Mouse (Mus musculus) embryonic facial prominence, embryonic 12.5 days (tissue): Measurements from ENCODE around the gene Nav2. TPM values are rescaled to one million over a fixed set of nuclear protein-coding genes. Genes with fewer than 3 reads are reported as not detected.

Source experiments
- ATAC-seq: fragments of 200-750 bp; cut with Nextera tagmentation; 2 replicates; pipeline ENCODE4 v1.8.0; 2017; ENCODE audit not compliant: insufficient number of reproducible peaks, insufficient read depth, low FRiP score, low TSS enrichment
- H3K27ac ChIP-seq: fragments of 300-500 bp; sonication (generic); 2 replicates; pipeline ENCODE4 v1.5.1; 2016; ENCODE audit warnings: mild to moderate bottlenecking
- H3K27me3 ChIP-seq: fragments of 300-500 bp; sonication (generic); 2 replicates; pipeline ENCODE4 v1.6.1; 2016; ENCODE audit warnings: mild to moderate bottlenecking, moderate library complexity
- H3K36me3 ChIP-seq: fragments of 300-500 bp; sonication (generic); 2 replicates; pipeline ENCODE4 v1.6.1; 2016; ENCODE audit warnings: mild to moderate bottlenecking
- H3K4me1 ChIP-seq: fragments of 300-500 bp; sonication (generic); 2 replicates; pipeline ENCODE4 v1.6.1; 2016
- H3K4me2 ChIP-seq: fragments of 300-500 bp; sonication (generic); replicated peaks from 2 replicates; pipeline ENCODE4 v1.6.1; 2016; ENCODE audit warnings: mild to moderate bottlenecking, moderate library complexity
- H3K4me3 ChIP-seq: fragments of 300-500 bp; sonication (generic); 2 replicates; pipeline ENCODE4 v1.5.1; 2016; ENCODE audit warnings: mild to moderate bottlenecking
- H3K9ac ChIP-seq: fragments of 300-500 bp; sonication (generic); 2 replicates; pipeline ENCODE4 v1.6.1; 2016; ENCODE audit warnings: mild to moderate bottlenecking, moderate library complexity
- H3K9me3 ChIP-seq: fragments of 300-500 bp; sonication (generic); 2 replicates; pipeline ENCODE4 v1.6.1; 2016; ENCODE audit warnings: mild to moderate bottlenecking, moderate library complexity
- WGBS: fragments of 180-500 bp; shearing (Covaris S2); methylation state at CpG from one replicate; pipeline ENCODE4 v1.1.7; 2016; 5-methylcytosine and 5-hydroxymethylcytosine counted together
- polyA plus RNA-seq: library from polyadenylated mRNA; unstranded; fragments of >200 nt; fragmentation: Nextera tagmentation; extraction: Ambion mirVana; gene quantifications from 2 replicates; pipeline ENCODE4 v1.2.1, GENCODE M21; 2016

Gene Nav2
- polyA plus RNA-seq, 1 experiment from 2014 or later: 14.2 TPM

DNA sequence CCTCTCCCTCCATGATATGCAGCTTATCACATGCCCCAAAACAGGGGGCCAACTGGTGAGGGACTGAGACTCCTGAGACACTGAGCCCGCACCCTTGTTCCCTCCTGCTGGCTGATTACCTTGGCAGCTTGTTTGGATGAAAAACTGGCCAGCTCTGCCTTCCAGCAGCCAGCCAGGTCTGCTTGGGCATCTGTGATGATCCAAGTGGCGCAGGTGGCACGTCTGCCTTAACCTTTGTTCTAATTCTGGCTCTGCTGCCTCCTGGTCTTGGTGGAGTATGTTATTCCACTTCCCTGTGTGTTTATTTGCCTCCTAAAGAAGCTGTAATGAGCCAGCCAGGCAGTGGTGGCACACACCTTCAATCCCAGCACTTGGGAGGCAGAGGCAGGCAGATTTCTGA, 296.3 kb downstream of the Nav2 start:
- H3K9me3 ChIP-seq: no peaks in the 10 kb centered on the region
- H3K4me2 ChIP-seq: no peak overlapping the region
- WGBS: 83% methylated on average over 3 of the region's 3 CpGs
- no peak overlapping the region for H3K27ac ChIP-seq
- H3K36me3 ChIP-seq: no peaks in the 10 kb centered on the region
- no peak overlapping the region for H3K9ac ChIP-seq
- no peak for ATAC-seq
- H3K27me3 ChIP-seq: no peaks in the 10 kb centered on the region
- no peak overlapping the region for H3K4me3 ChIP-seq
- no peaks in the 10 kb centered on the region for H3K4me1 ChIP-seq

- no peaks in the 10 kb centered on the region for H3K4me1 ChIP-seq
- no peaks in the 10 kb centered on the region for H3K36me3 ChIP-seq
- ATAC-seq: no peak
- no peak overlapping the region for H3K4me3 ChIP-seq
- WGBS: 92% methylated on average over 1 of the region's 1 CpGs
- H3K9ac ChIP-seq: no peak overlapping the region
- no peaks in the 10 kb centered on the region for H3K9me3 ChIP-seq
- H3K27me3 ChIP-seq: no peaks in the 10 kb centered on the region
- no peak overlapping the region for H3K4me2 ChIP-seq
- H3K27ac ChIP-seq: no peak overlapping the region
Measured at GRCm38 (mm10) chr7:49205551-49205950, 297.0 kb downstream of the Nav2 start.

GRCm38 (mm10) chr7:49206775-49207676, 298.5 kb downstream of the Nav2 start:
- no peaks in the 10 kb centered on the region for H3K4me1 ChIP-seq
- H3K36me3 ChIP-seq: no peaks in the 10 kb centered on the region
- no peaks in the 10 kb centered on the region for H3K27me3 ChIP-seq
- 73% methylated on average over 5 of the region's 5 CpGs for WGBS
- no peak overlapping the region for H3K27ac ChIP-seq
- H3K4me3 ChIP-seq: no peak overlapping the region
- no peak overlapping the region for H3K4me2 ChIP-seq
- no peak overlapping the region for H3K9ac ChIP-seq
- H3K9me3 ChIP-seq: no peaks in the 10 kb centered on the region
- no peak for ATAC-seq

DNA sequence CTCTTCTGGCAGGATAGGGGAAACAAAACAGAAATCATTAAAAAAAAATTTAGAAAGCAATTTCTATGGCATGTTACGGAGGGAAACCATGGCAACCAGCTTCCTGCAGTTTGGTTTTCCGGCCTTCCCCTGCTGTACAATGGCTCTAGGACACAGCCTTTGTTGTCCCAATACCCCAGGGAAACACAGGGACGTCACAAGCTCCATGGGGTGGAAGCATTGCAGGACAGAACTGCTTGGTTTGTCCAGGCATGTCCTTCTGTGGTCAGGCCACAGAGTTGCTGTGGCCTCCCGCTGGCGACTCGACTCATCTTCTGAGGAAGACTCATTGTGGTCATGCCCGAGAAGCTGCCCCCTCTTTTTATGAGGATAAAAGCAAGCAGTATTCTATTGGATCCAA, 301.0 kb downstream of the Nav2 start:
- Histone ChIP-seq H3K4me3 (no peak overlapping the region), H3K9me3 (no peaks in the 10 kb centered on the region), H3K4me1 (no peaks in the 10 kb centered on the region), H3K27ac (no peak overlapping the region), H3K27me3 (no peaks in the 10 kb centered on the region), H3K36me3 (no peaks in the 10 kb centered on the region), H3K4me2 (no peak overlapping the region), H3K9ac (no peak overlapping the region)
- no peak for ATAC-seq
- whole genome bisulfite sequencing: 63% methylated on average over 7 of the region's 7 CpGs

GRCm38 (mm10) chr7:49210721-49211120, 302.2 kb downstream of the Nav2 start:
- H3K4me1 ChIP-seq: no peaks in the 10 kb centered on the region
- H3K9me3 ChIP-seq: no peaks in the 10 kb centered on the region
- no peak overlapping the region for H3K27ac ChIP-seq
- ATAC-seq: no peak
- no peak overlapping the region for H3K9ac ChIP-seq
- no peaks in the 10 kb centered on the region for H3K36me3 ChIP-seq
- H3K27me3 ChIP-seq: no peaks in the 10 kb centered on the region
- 86% methylated on average over 8 of the region's 8 CpGs for WGBS
- no peak overlapping the region for H3K4me2 ChIP-seq
- no peak overlapping the region for H3K4me3 ChIP-seq

DNA sequence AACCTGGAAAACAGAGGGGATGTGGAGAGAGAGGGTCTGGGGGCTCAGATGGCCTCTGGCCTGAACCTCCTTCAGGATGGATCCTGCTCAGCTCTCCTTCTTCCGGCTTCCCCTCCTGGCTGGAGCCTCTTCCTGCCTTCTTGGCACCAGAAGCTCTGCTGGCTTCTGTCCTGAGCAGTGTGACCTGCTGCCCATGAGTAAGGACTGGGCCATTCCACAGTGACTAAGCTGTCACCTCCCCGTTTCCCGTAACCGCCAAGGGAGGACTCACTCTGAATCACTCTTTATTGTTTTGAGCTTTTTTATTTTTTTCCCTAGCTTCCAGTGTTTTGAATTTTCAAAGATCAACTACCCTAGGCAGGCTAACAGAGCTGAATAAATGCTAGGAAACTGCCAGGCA, 304.5 kb downstream of the Nav2 start:
- H3K36me3 ChIP-seq: no peaks in the 10 kb centered on the region
- no peaks in the 10 kb centered on the region for H3K9me3 ChIP-seq
- H3K27ac ChIP-seq: no peak overlapping the region
- no peak overlapping the region for H3K4me2 ChIP-seq
- no peaks in the 10 kb centered on the region for H3K27me3 ChIP-seq
- H3K9ac ChIP-seq: no peak overlapping the region
- peaks cover 8% of the 10 kb centered on the region; the same call in 1 of the 2 replicates for H3K4me1 ChIP-seq
- WGBS: 85% methylated on average over 4 of the region's 4 CpGs
- no peak overlapping the region for H3K4me3 ChIP-seq
- ATAC-seq: no peak

- no peak for ATAC-seq
- Histone ChIP-seq H3K4me2 (no peak overlapping the region), H3K36me3 (no peaks in the 10 kb centered on the region), H3K9ac (no peak overlapping the region), H3K27me3 (no peaks in the 10 kb centered on the region), H3K27ac (no peak overlapping the region), H3K4me1 (peaks cover 13% of the 10 kb centered on the region; the same call in 1 of the 2 replicates), H3K9me3 (no peaks in the 10 kb centered on the region), H3K4me3 (no peak overlapping the region)
- WGBS: 26% methylated on average over 6 of the region's 6 CpGs
Measured at GRCm38 (mm10) chr7:49217786-49218185, 309.3 kb downstream of the Nav2 start.

GRCm38 (mm10) chr7:49225741-49226140, 317.2 kb downstream of the Nav2 start:
- Histone ChIP-seq H3K27me3 (no peaks in the 10 kb centered on the region), H3K9ac (no peak overlapping the region), H3K4me1 (no peaks in the 10 kb centered on the region), H3K36me3 (no peaks in the 10 kb centered on the region), H3K27ac (no peak overlapping the region), H3K4me2 (no peak overlapping the region), H3K4me3 (no peak overlapping the region), H3K9me3 (no peaks in the 10 kb centered on the region)
- WGBS: 63% methylated on average over 5 of the region's 5 CpGs
- ATAC-seq: no peak; the same call in 1 of the 2 replicates

- no peak overlapping the region for H3K4me3 ChIP-seq
- no peak for ATAC-seq
Measured at GRCm38 (mm10) chr7:49232969-49233368, 324.5 kb downstream of the Nav2 start.

GRCm38 (mm10) chr7:49234288-49234687, 325.8 kb downstream of the Nav2 start:
- Histone ChIP-seq H3K27ac (no peak overlapping the region), H3K9me3 (no peaks in the 10 kb centered on the region), H3K4me3 (no peak overlapping the region), H3K27me3 (no peaks in the 10 kb centered on the region), H3K36me3 (no peaks in the 10 kb centered on the region), H3K9ac (no peak overlapping the region), H3K4me2 (no peak overlapping the region), H3K4me1 (0 out of 2 replicates have a peak, but pooled peaks cover 3% of the 10 kb centered on the region)
- WGBS: 73% methylated on average over 8 of the region's 8 CpGs
- no peak for ATAC-seq

More at GRCm38 (mm10) chr7:49232969-49233368, 324.5 kb downstream of the Nav2 start:
- Histone ChIP-seq H3K27me3 (no peaks in the 10 kb centered on the region), H3K27ac (no peak overlapping the region), H3K9ac (no peak overlapping the region), H3K4me2 (no peak overlapping the region), H3K4me1 (0 out of 2 replicates have a peak, but pooled peaks cover 3% of the 10 kb centered on the region), H3K36me3 (no peaks in the 10 kb centered on the region), H3K9me3 (no peaks in the 10 kb centered on the region)
- 95% methylated on average over 2 of the region's 2 CpGs for WGBS

- Histone ChIP-seq H3K36me3 (no peaks in the 10 kb centered on the region), H3K4me2 (no peak overlapping the region), H3K9me3 (no peaks in the 10 kb centered on the region), H3K27me3 (no peaks in the 10 kb centered on the region), H3K9ac (no peak overlapping the region), H3K27ac (no peak overlapping the region), H3K4me3 (no peak overlapping the region), H3K4me1 (0 out of 2 replicates have a peak, but pooled peaks cover 3% of the 10 kb centered on the region)
- WGBS: 68% methylated on average over 9 of the region's 9 CpGs
- no peak for ATAC-seq
Measured at GRCm38 (mm10) chr7:49235271-49235681, 326.8 kb downstream of the Nav2 start.

DNA sequence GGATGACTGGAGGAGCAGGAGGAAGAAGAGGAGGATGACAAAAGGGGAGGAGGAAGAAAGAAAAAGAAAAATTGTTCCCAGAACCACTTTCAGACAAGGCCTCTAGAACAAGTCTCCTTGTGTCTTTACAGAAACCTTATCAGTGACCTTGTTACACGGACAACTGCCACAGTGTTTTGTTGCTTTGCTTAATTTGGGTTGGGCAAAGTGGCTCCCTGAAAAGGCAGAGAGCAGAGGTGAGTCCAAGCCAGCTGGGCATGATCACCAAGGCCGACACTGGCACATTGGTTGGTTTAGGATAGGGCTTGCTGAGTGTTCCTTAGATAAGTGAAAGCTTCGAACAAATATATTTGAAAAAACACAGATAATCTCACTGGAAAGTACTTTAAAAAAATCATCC, 327.3 kb downstream of the Nav2 start:
- H3K36me3 ChIP-seq: no peaks in the 10 kb centered on the region
- no peak for ATAC-seq
- H3K4me2 ChIP-seq: no peak overlapping the region

More for the DNA sequence above, 327.3 kb downstream of the Nav2 start:
- no peaks in the 10 kb centered on the region for H3K9me3 ChIP-seq
- H3K9ac ChIP-seq: no peak overlapping the region
- 68% methylated on average over 3 of the region's 3 CpGs for WGBS
- 0 out of 2 replicates have a peak, but pooled peaks cover 3% of the 10 kb centered on the region for H3K4me1 ChIP-seq
- no peak overlapping the region for H3K4me3 ChIP-seq
- no peaks in the 10 kb centered on the region for H3K27me3 ChIP-seq
- no peak overlapping the region for H3K27ac ChIP-seq
